Mouse (Mus musculus) embryo, embryonic 9.5 days (tissue): ENCODE data around the gene Sfr1.

Experiments
- DNase-seq: peaks from one replicate; pipeline ENCODE4 v3.0.0-alpha.2; 2017; ENCODE audit errors: extremely low spot score

The Sfr1 gene

GRCm38 (mm10) chr19:47731071-47731881 is at the start of gene Sfr1:
Gene Sfr1 (plus strand): TSS chr19:47731682.
- peak; percentile 99 for DNase-seq

- DNase-seq, result no peak
These were observed 41.9 kb upstream of the Sfr1 start for GRCm38 (mm10) chr19:47689592-47689991.

GRCm38 (mm10) chr19:47691994-47692393 is 39.5 kb upstream of the Sfr1 start, which contains the start of gene Col17a1:
Gene Col17a1 (minus strand): TSS chr19:47692094.
- no peak for DNase-seq

- no peak for DNase-seq
These were observed 35.8 kb upstream of the Sfr1 start for GRCm38 (mm10) chr19:47695725-47696124.

GRCm38 (mm10) chr19:47696411-47696810 is 35.1 kb upstream of the Sfr1 start:
- no peak for DNase-seq

- DNase-seq, result no peak
These were observed 34.4 kb upstream of the Sfr1 start for GRCm38 (mm10) chr19:47697067-47697466.

GRCm38 (mm10) chr19:47698266-47698665 is 33.2 kb upstream of the Sfr1 start:
- DNase-seq, result no peak

GRCm38 (mm10) chr19:47699743-47700142 is 31.7 kb upstream of the Sfr1 start:
- no peak for DNase-seq

- no peak for DNase-seq
These were observed 31.0 kb upstream of the Sfr1 start for GRCm38 (mm10) chr19:47700509-47700908.

- no peak for DNase-seq
These were observed 26.3 kb upstream of the Sfr1 start for GRCm38 (mm10) chr19:47705080-47705771.

- DNase-seq, result no peak
These were observed 25.6 kb upstream of the Sfr1 start for GRCm38 (mm10) chr19:47705772-47706309.

GRCm38 (mm10) chr19:47710376-47710775 is 21.1 kb upstream of the Sfr1 start:
- DNase-seq, result no peak

- no peak for DNase-seq
These were observed 18.0 kb upstream of the Sfr1 start for GRCm38 (mm10) chr19:47713457-47713856.

- no peak for DNase-seq
These were observed 15.3 kb upstream of the Sfr1 start for GRCm38 (mm10) chr19:47716144-47716543.

- no peak for DNase-seq
These were observed 12.3 kb upstream of the Sfr1 start for GRCm38 (mm10) chr19:47719147-47719546.

- no peak for DNase-seq
These were observed 9.0 kb upstream of the Sfr1 start for GRCm38 (mm10) chr19:47722471-47722870.

GRCm38 (mm10) chr19:47724903-47725302 is 6.6 kb upstream of the Sfr1 start:
- DNase-seq, result no peak

- no peak for DNase-seq
These were observed 5.8 kb upstream of the Sfr1 start for GRCm38 (mm10) chr19:47725643-47726140.

GRCm38 (mm10) chr19:47730691-47731070 is 801 bp upstream of the Sfr1 start:
- peak; percentile 81 for DNase-seq

- peak; percentile 76 for DNase-seq
These were observed 449 bp downstream of the Sfr1 start for GRCm38 (mm10) chr19:47731931-47732330.

- DNase-seq, result no peak
These were observed 15.6 kb downstream of the Sfr1 start for GRCm38 (mm10) chr19:47747072-47747471.

GRCm38 (mm10) chr19:47748950-47749349 is 17.5 kb downstream of the Sfr1 start:
- no peak for DNase-seq

- DNase-seq, result no peak
These were observed 18.9 kb downstream of the Sfr1 start for GRCm38 (mm10) chr19:47750391-47750790.
